Mouse (Mus musculus) kidney, embryonic 16.5 days (tissue): ENCODE results near the gene Gm49369. TPM values are rescaled to one million over a fixed set of nuclear protein-coding genes. Genes with fewer than 3 reads are reported as not detected.
"Not testable (repeated sequence)": the region's sequence is repeated elsewhere in the genome, so short reads cannot be mapped to it uniquely, and the experiment has no call there.

Source experiments
- ATAC-seq: fragments of 200-750 bp; cut with Nextera tagmentation; 2 replicates; pipeline ENCODE4 v1.8.0; 2017; ENCODE audit warnings: moderate TSS enrichment; ENCODE audit not compliant: low FRiP score, low TSS enrichment
- H3K27ac ChIP-seq: fragments of 300-500 bp; sonication (generic); 2 replicates; pipeline ENCODE4 v1.5.1; 2014; ENCODE audit warnings: low read length
- H3K27me3 ChIP-seq: fragments of 300-500 bp; sonication (generic); 2 replicates; pipeline ENCODE4 v1.6.1; 2014; ENCODE audit warnings: low read length, control low read depth, mixed read lengths; ENCODE audit not compliant: insufficient read depth
- H3K36me3 ChIP-seq: fragments of 300-500 bp; sonication (generic); 2 replicates; pipeline ENCODE4 v1.6.1; 2014; ENCODE audit warnings: low read length, control low read depth, mixed read lengths; ENCODE audit not compliant: insufficient read depth
- H3K4me1 ChIP-seq: fragments of 300-500 bp; sonication (generic); 2 replicates; pipeline ENCODE4 v1.6.1; 2014; ENCODE audit warnings: low read length, control low read depth, mixed read lengths; ENCODE audit not compliant: insufficient read depth
- H3K4me2 ChIP-seq: fragments of 300-500 bp; sonication (generic); replicated peaks from 2 replicates; pipeline ENCODE4 v1.6.1; 2014; ENCODE audit warnings: low read depth, low read length
- H3K4me3 ChIP-seq: fragments of 300-500 bp; sonication (generic); 2 replicates; pipeline ENCODE4 v1.5.1; 2014; ENCODE audit warnings: mild to moderate bottlenecking, low read length
- H3K9ac ChIP-seq: fragments of 300-500 bp; sonication (generic); replicated peaks from 2 replicates; pipeline ENCODE4 v1.6.1; 2014; ENCODE audit warnings: low read length
- H3K9me3 ChIP-seq: fragments of 300-500 bp; sonication (generic); 2 replicates; pipeline ENCODE4 v1.6.1; 2016; ENCODE audit warnings: low read length, control low read depth
- WGBS: fragments of 180-500 bp; shearing (Covaris S2); extraction: QIAGEN DNeasy Blood & Tissue Kit; methylation state at CpG from one replicate; pipeline ENCODE4 v1.1.7; 2014; 5-methylcytosine and 5-hydroxymethylcytosine counted together
- polyA plus RNA-seq: library from polyadenylated mRNA; unstranded; fragments of >200 nt; fragmentation: Nextera tagmentation; extraction: Ambion mirVana; gene quantifications from 2 replicates; pipeline ENCODE4 v1.2.1, GENCODE M21; 2015

Gm49369 gene
- polyA plus RNA-seq, 1 experiment from 2014 or later: 4.4 TPM

GRCm38 (mm10) chr7:142415314-142415713 is 32.8 kb upstream of the Gm49369 start:
- WGBS: 50% methylated on average over 4 of the region's 4 CpGs

GRCm38 (mm10) chr7:142413285-142413684 is 30.8 kb upstream of the Gm49369 start:
- H3K27ac ChIP-seq: no peak overlapping the region
- H3K4me3 ChIP-seq: no peak overlapping the region
- WGBS: 94% methylated on average over 6 of the region's 6 CpGs
- no peak for ATAC-seq
- H3K9ac ChIP-seq: no peak overlapping the region
- no peaks in the 10 kb centered on the region for H3K9me3 ChIP-seq
- H3K36me3 ChIP-seq: no peaks in the 10 kb centered on the region
- H3K27me3 ChIP-seq: no peaks in the 10 kb centered on the region
- no peak overlapping the region for H3K4me2 ChIP-seq
- no peaks in the 10 kb centered on the region for H3K4me1 ChIP-seq

More at GRCm38 (mm10) chr7:142415314-142415713, 32.8 kb upstream of the Gm49369 start:
- H3K9ac ChIP-seq: no peak overlapping the region
- H3K27ac ChIP-seq: peak overlapping the region; percentile 54; the same call in 1 of the 2 replicates
- H3K4me3 ChIP-seq: no peak overlapping the region
- no peak overlapping the region for H3K4me2 ChIP-seq
- ATAC-seq: no peak
- H3K4me1 ChIP-seq: no peaks in the 10 kb centered on the region
- no peaks in the 10 kb centered on the region for H3K27me3 ChIP-seq
- no peaks in the 10 kb centered on the region for H3K9me3 ChIP-seq
- H3K36me3 ChIP-seq: no peaks in the 10 kb centered on the region

- ATAC-seq: no peak
- Histone ChIP-seq H3K4me3 (no peak overlapping the region), H3K4me1 (no peaks in the 10 kb centered on the region), H3K4me2 (no peak overlapping the region), H3K9me3 (no peaks in the 10 kb centered on the region), H3K27me3 (no peaks in the 10 kb centered on the region), H3K36me3 (no peaks in the 10 kb centered on the region), H3K27ac (no peak overlapping the region), H3K9ac (no peak overlapping the region)
- WGBS: 76% methylated on average over 3 of the region's 3 CpGs
Observed at GRCm38 (mm10) chr7:142409603-142410002, 27.1 kb upstream of the Gm49369 start.

GRCm38 (mm10) chr7:142408686-142409085 is 26.2 kb upstream of the Gm49369 start:
- Histone ChIP-seq H3K9me3 (no peaks in the 10 kb centered on the region), H3K27me3 (no peaks in the 10 kb centered on the region), H3K27ac (no peak overlapping the region), H3K9ac (no peak overlapping the region), H3K36me3 (no peaks in the 10 kb centered on the region), H3K4me1 (no peaks in the 10 kb centered on the region), H3K4me2 (no peak overlapping the region), H3K4me3 (no peak overlapping the region)
- ATAC-seq: no peak
- WGBS: 86% methylated on average over 8 of the region's 8 CpGs

GRCm38 (mm10) chr7:142407935-142408334 is 25.5 kb upstream of the Gm49369 start:
- no peaks in the 10 kb centered on the region for H3K27me3 ChIP-seq
- no peak overlapping the region for H3K4me2 ChIP-seq
- no peak overlapping the region for H3K4me3 ChIP-seq
- 73% methylated on average over 4 of the region's 4 CpGs for WGBS
- no peak for ATAC-seq
- H3K36me3 ChIP-seq: no peaks in the 10 kb centered on the region
- H3K9ac ChIP-seq: no peak overlapping the region
- H3K4me1 ChIP-seq: no peaks in the 10 kb centered on the region
- H3K27ac ChIP-seq: no peak overlapping the region
- H3K9me3 ChIP-seq: no peaks in the 10 kb centered on the region

GRCm38 (mm10) chr7:142405134-142405533 is 22.7 kb upstream of the Gm49369 start:
- H3K36me3 ChIP-seq, ATAC-seq, H3K4me2 ChIP-seq, H3K4me1 ChIP-seq, H3K27me3 ChIP-seq, H3K4me3 ChIP-seq, H3K9ac ChIP-seq, H3K9me3 ChIP-seq, H3K27ac ChIP-seq: not testable (repeated sequence)
- 93% methylated on average over 5 of the region's 5 CpGs for WGBS

- no peak overlapping the region for H3K4me2 ChIP-seq
- H3K27me3 ChIP-seq: no peaks in the 10 kb centered on the region
- peaks cover 17% of the 10 kb centered on the region; the same call in 1 of the 2 replicates for H3K4me1 ChIP-seq
- H3K27ac ChIP-seq: peak overlapping the region; percentile 47; the same call in 1 of the 2 replicates
- H3K9ac ChIP-seq: no peak overlapping the region
- WGBS: 52% methylated on average over 4 of the region's 4 CpGs
- ATAC-seq: no peak
- H3K9me3 ChIP-seq: no peaks in the 10 kb centered on the region
- H3K4me3 ChIP-seq: no peak overlapping the region
- no peaks in the 10 kb centered on the region for H3K36me3 ChIP-seq
Observed at GRCm38 (mm10) chr7:142403591-142403990, 21.1 kb upstream of the Gm49369 start.

GRCm38 (mm10) chr7:142400750-142401142 is 18.3 kb upstream of the Gm49369 start:
- no peak for ATAC-seq
- 39% methylated on average over 7 of the region's 7 CpGs for WGBS
- no peaks in the 10 kb centered on the region for H3K27me3 ChIP-seq
- H3K27ac ChIP-seq: peak overlapping the region; percentile 54; the same call in 1 of the 2 replicates
- no peaks in the 10 kb centered on the region for H3K36me3 ChIP-seq
- H3K4me1 ChIP-seq: peaks cover 20% of the 10 kb centered on the region; the same call in 1 of the 2 replicates
- no peaks in the 10 kb centered on the region for H3K9me3 ChIP-seq
- H3K4me3 ChIP-seq: no peak overlapping the region
- H3K9ac ChIP-seq: no peak overlapping the region
- no peak overlapping the region for H3K4me2 ChIP-seq

GRCm38 (mm10) chr7:142400112-142400749 is 17.8 kb upstream of the Gm49369 start:
- H3K4me2 ChIP-seq: no peak overlapping the region
- WGBS: 58% methylated on average over 7 of the region's 7 CpGs
- no peaks in the 10 kb centered on the region for H3K9me3 ChIP-seq
- peaks cover 20% of the 10 kb centered on the region; the same call in 1 of the 2 replicates for H3K4me1 ChIP-seq
- H3K27me3 ChIP-seq: no peaks in the 10 kb centered on the region
- no peak for ATAC-seq
- H3K4me3 ChIP-seq: no peak overlapping the region
- H3K36me3 ChIP-seq: no peaks in the 10 kb centered on the region
- no peak overlapping the region for H3K9ac ChIP-seq
- peak overlapping the region; percentile 70; the same call in 1 of the 2 replicates for H3K27ac ChIP-seq

GRCm38 (mm10) chr7:142399250-142399649 is 16.8 kb upstream of the Gm49369 start:
- ATAC-seq: no peak
- H3K4me2 ChIP-seq: no peak overlapping the region
- H3K4me3 ChIP-seq: no peak overlapping the region
- peaks cover 20% of the 10 kb centered on the region; the same call in 1 of the 2 replicates for H3K4me1 ChIP-seq
- no peak overlapping the region for H3K9ac ChIP-seq
- WGBS: 35% methylated on average over 1 of the region's 1 CpGs
- no peaks in the 10 kb centered on the region for H3K9me3 ChIP-seq
- no peaks in the 10 kb centered on the region for H3K27me3 ChIP-seq
- no peaks in the 10 kb centered on the region for H3K36me3 ChIP-seq
- H3K27ac ChIP-seq: no peak overlapping the region
